Mouse (Mus musculus) G1E (cell line): ENCODE measurements around the gene Ssbp1. TPM values are rescaled to one million over a fixed set of nuclear protein-coding genes. Genes with fewer than 3 reads are reported as not detected.

Source experiments
- ATAC-seq: 2 replicates; pipeline ENCODE4 v1.8.0; 2016; ENCODE audit warnings: mild to moderate bottlenecking; ENCODE audit not compliant: insufficient number of reproducible peaks, poor library complexity, low FRiP score, severe bottlenecking; ENCODE audit errors: extremely low read depth
- DNase-seq: peaks from one replicate; pipeline ENCODE4 v3.0.0; 2012; ENCODE audit warnings: low spot score
- H3K27me3 ChIP-seq: 2 replicates; pipeline ENCODE4 v1.6.1; 2012; ENCODE audit warnings: mild to moderate bottlenecking, low read length, inconsistent platforms; ENCODE audit not compliant: insufficient read depth
- H3K36me3 ChIP-seq: replicated peaks from 2 replicates; pipeline ENCODE3; 2012; ENCODE audit warnings: mild to moderate bottlenecking, inconsistent platforms
- H3K4me1 ChIP-seq: 2 replicates; pipeline ENCODE4 v1.6.1; 2012; ENCODE audit warnings: low read depth, low read length, inconsistent platforms, mixed read lengths; ENCODE audit not compliant: insufficient read depth
- H3K4me3 ChIP-seq: 2 replicates; pipeline ENCODE4 v1.5.1; 2012; ENCODE audit warnings: low read depth, mild to moderate bottlenecking, inconsistent platforms, low read length, moderate library complexity, mixed read lengths
- H3K9me3 ChIP-seq: replicated peaks from 2 replicates; pipeline ENCODE4 v1.6.1; 2012; ENCODE audit warnings: inconsistent platforms
- CTCF ChIP-seq: IDR thresholded peaks from 2 replicates; pipeline ENCODE4 v1.5.1; 2012; ENCODE audit warnings: low read depth, low read length, inconsistent platforms, mixed read lengths
- GATA1 ChIP-seq: IDR thresholded peaks from 2 replicates; pipeline ENCODE4 v1.6.1; 2012; ENCODE audit warnings: borderline replicate concordance, low read length, inconsistent platforms, mixed read lengths
- GATA2 ChIP-seq: IDR thresholded peaks from 2 replicates; pipeline ENCODE4 v1.6.1; 2012; ENCODE audit warnings: low read depth, low read length, inconsistent platforms, borderline replicate concordance
- POLR2AphosphoS5 ChIP-seq: IDR thresholded peaks from 2 replicates; pipeline ENCODE4 v1.6.1; 2012; ENCODE audit warnings: low read depth, low read length, inconsistent platforms; ENCODE audit not compliant: insufficient replicate concordance
- TAL1 ChIP-seq: conservative IDR thresholded peaks from 2 replicates; pipeline ENCODE4 v1.6.1; 2012; ENCODE audit warnings: low read depth, low read length, inconsistent platforms, mixed read lengths
- polyA plus RNA-seq: library from polyadenylated mRNA; stranded (reverse); fragments of >175 nt; gene quantifications from 2 replicates; pipeline ENCODE4 v1.2.3, GENCODE M21; 2012
- total RNA-seq, 2 experiments: library from RNA; stranded (forward) in 1 of 2; stranded (reverse) in 1 of 2; fragments of 200-1000 nt in 1 of 2; fragments of >200 nt in 1 of 2; fragmentation: Nextera tagmentation in 1 of 2; gene quantifications; 2 replicates each; pipeline ENCODE4 v1.2.3; 2014 to 2017

Gene Ssbp1
- total and polyA plus RNA-seq, 3 experiments, result 14.6 to 90.5 (median 79.1) TPM

GRCm38 (mm10) chr6:40430878-40431277 is 40.3 kb upstream of the Ssbp1 start:
- no peak for ATAC-seq

GRCm38 (mm10) chr6:40431356-40431755 is 39.8 kb upstream of the Ssbp1 start:
- DNase-seq, result no peak
- H3K4me1 ChIP-seq, result peaks cover 6% of the 10 kb centered on the region
- no peaks in the 10 kb centered on the region for H3K36me3 ChIP-seq
- ATAC-seq, result peak; percentile 8; the same call in 1 of the 2 replicates
- TF ChIP-seq POLR2AphosphoS5 (no peak), TAL1 (no peak), CTCF (no peak)
- peaks cover 56% of the 10 kb centered on the region for H3K27me3 ChIP-seq
- no peak overlapping the region for H3K4me3 ChIP-seq
- H3K9me3 ChIP-seq, result no peaks in the 10 kb centered on the region

More at GRCm38 (mm10) chr6:40430878-40431277, 40.3 kb upstream of the Ssbp1 start:
- Histone ChIP-seq H3K36me3 (no peaks in the 10 kb centered on the region), H3K27me3 (peaks cover 51% of the 10 kb centered on the region), H3K9me3 (no peaks in the 10 kb centered on the region), H3K4me1 (peaks cover 3% of the 10 kb centered on the region; the same call in 1 of the 2 replicates), H3K4me3 (no peak overlapping the region)
- TF ChIP-seq GATA1 (no peak), GATA2 (no peak), TAL1 (no peak), CTCF (no peak), POLR2AphosphoS5 (no peak)
- no peak for DNase-seq

- TF ChIP-seq GATA1, result no peak
- no peak for TF ChIP-seq GATA2
- no peak for TF ChIP-seq TAL1
- TF ChIP-seq POLR2AphosphoS5, result no peak
- no peak for TF ChIP-seq CTCF
- Histone ChIP-seq H3K4me1 (peaks cover 6% of the 10 kb centered on the region), H3K36me3 (no peaks in the 10 kb centered on the region), H3K9me3 (no peaks in the 10 kb centered on the region), H3K27me3 (peaks cover 56% of the 10 kb centered on the region), H3K4me3 (no peak overlapping the region)
- no peak for DNase-seq
- no peak for ATAC-seq
Observed at GRCm38 (mm10) chr6:40431812-40432211, 39.3 kb upstream of the Ssbp1 start.

- ATAC-seq, result no peak
- DNase-seq, result no peak
- TF ChIP-seq GATA1 (no peak), GATA2 (no peak), TAL1 (no peak), POLR2AphosphoS5 (no peak), CTCF (no peak)
- Histone ChIP-seq H3K4me1 (peaks cover 6% of the 10 kb centered on the region), H3K27me3 (peaks cover 53% of the 10 kb centered on the region), H3K9me3 (no peaks in the 10 kb centered on the region), H3K4me3 (no peak overlapping the region), H3K36me3 (no peaks in the 10 kb centered on the region)
Observed at GRCm38 (mm10) chr6:40432346-40433275, 38.5 kb upstream of the Ssbp1 start.

- no peak overlapping the region for H3K4me3 ChIP-seq
Observed at GRCm38 (mm10) chr6:40434697-40435096, 36.5 kb upstream of the Ssbp1 start.

More at GRCm38 (mm10) chr6:40434697-40435096, 36.5 kb upstream of the Ssbp1 start:
- Histone ChIP-seq H3K4me1 (peaks cover 6% of the 10 kb centered on the region), H3K9me3 (no peaks in the 10 kb centered on the region), H3K36me3 (no peaks in the 10 kb centered on the region), H3K27me3 (peaks cover 50% of the 10 kb centered on the region)
- TF ChIP-seq GATA1 (no peak), GATA2 (no peak), TAL1 (no peak), CTCF (no peak), POLR2AphosphoS5 (no peak)
- no peak for DNase-seq
- no peak for ATAC-seq
